Comparison of ENCODE assay signal across 15 mouse cellular contexts in the genomic region with DNA sequence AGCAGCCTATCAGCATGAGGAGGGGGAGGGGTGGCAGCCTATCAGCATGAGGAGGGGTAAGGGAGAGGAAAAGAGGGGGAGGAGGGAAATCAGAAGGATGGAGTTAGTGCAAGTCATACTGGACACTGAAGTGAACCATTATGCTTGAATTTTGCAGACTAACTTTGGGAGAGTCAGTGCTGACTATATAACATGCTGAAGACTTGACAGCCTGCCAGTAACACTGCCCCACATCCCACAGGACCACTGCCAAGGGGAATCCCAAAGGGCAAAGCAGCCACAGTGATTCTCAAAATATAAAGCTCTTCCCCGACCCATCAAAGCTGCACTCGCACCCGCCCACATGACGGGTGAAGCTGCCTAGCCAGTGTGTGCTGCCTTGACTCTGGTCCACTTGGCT.
DNase-seq lines count a peak whose midpoint lies in the region; ATAC-seq and TF ChIP-seq lines count a peak whose summit lies in the region.
"Had no signal": no experiment of that assay in that cellular context is flagged by ENCODE, and none has a peak within 500 bp of the region (broad histone marks: within the 10 kb centered on the region; RNA-seq: fewer than 3 reads in every experiment).

No protein-coding gene starts in this region.

- peak; percentile 21; the same call in 1 of the 2 replicates for ATAC-seq in forebrain, embryonic 16.5 days
- no peak for ATAC-seq in forebrain, embryonic 14.5 days
- ATAC-seq: liver, postnatal 0 days had no signal

- no peak overlapping the region for H3K4me3 ChIP-seq in forebrain, embryonic 16.5 days (replicated peaks; ENCODE audit: low read length)
- H3K4me3 ChIP-seq in forebrain, embryonic 14.5 days (ENCODE audit: low read depth, low read length) = no peak overlapping the region
- H3K4me3 ChIP-seq in layer of hippocampus, adult 2 months = no peak overlapping the region
- H3K4me3 ChIP-seq: embryonic facial prominence, embryonic 12.5 days; forebrain, embryonic 10.5 days; gastrocnemius, adult 2 months; heart, embryonic 10.5 days had no signal

- H3K9ac ChIP-seq in forebrain, embryonic 16.5 days (replicated peaks; ENCODE audit: low read depth, low read length) = no peak overlapping the region
- no peak overlapping the region for H3K9ac ChIP-seq in forebrain, embryonic 14.5 days (ENCODE audit: low read length)
- H3K9ac ChIP-seq: embryonic facial prominence, embryonic 12.5 days; liver, postnatal 0 days had no signal

- no peaks in the 10 kb centered on the region for H3K36me3 ChIP-seq in forebrain, embryonic 16.5 days (ENCODE audit: control insufficient read depth, insufficient read depth)
- H3K36me3 ChIP-seq in forebrain, embryonic 14.5 days (ENCODE audit: control insufficient read depth, insufficient read depth, low read length) = no peaks in the 10 kb centered on the region
- H3K36me3 ChIP-seq: embryonic facial prominence, embryonic 12.5 days; forebrain, embryonic 10.5 days; heart, embryonic 10.5 days had no signal

- H3K27ac ChIP-seq in forebrain, embryonic 16.5 days (ENCODE audit: low read length) = no peak overlapping the region
- H3K27ac ChIP-seq in forebrain, embryonic 14.5 days (ENCODE audit: low read depth, low read length) = no peak overlapping the region
- H3K27ac ChIP-seq in layer of hippocampus, adult 2 months = peak overlapping the region; percentile 86
- H3K27ac ChIP-seq: embryonic facial prominence, embryonic 12.5 days; forebrain, embryonic 10.5 days; gastrocnemius, adult 2 months; heart, embryonic 10.5 days had no signal

- no peaks in the 10 kb centered on the region for H3K9me3 ChIP-seq in forebrain, embryonic 16.5 days (ENCODE audit: control insufficient read depth, low read length)
- H3K9me3 ChIP-seq in forebrain, embryonic 14.5 days (replicated peaks; ENCODE audit: control insufficient read depth, low read length) = no peaks in the 10 kb centered on the region
- H3K9me3 ChIP-seq: embryonic facial prominence, embryonic 12.5 days; forebrain, embryonic 10.5 days; heart, embryonic 10.5 days had no signal

- DNase-seq in forebrain, embryonic 14.5 days (ENCODE audit: low spot score) = no peak
- DNase-seq in layer of hippocampus, adult 2 months (ENCODE audit: low spot score in 2 of 2) = no peak
- no peak for DNase-seq in layer of hippocampus, postnatal 25 days (ENCODE audit: extremely low spot score in 1 of 2, low spot score in 1 of 2)
- DNase-seq in 3134 (ENCODE audit: extremely low read depth, insufficient read length, low spot score) = peak; percentile 26
- DNase-seq in brain, embryonic 14.5 days (ENCODE audit: low read depth) = peak; percentile 25
- no peak for DNase-seq in testis, postnatal 10 days (ENCODE audit: low spot score)
- DNase-seq in cerebellum, adult 11-12 months = no peak
- DNase-seq: gastrocnemius, adult 2 months; kidney, adult 2 months; liver, postnatal 0 days; thymus, postnatal 4 days had no signal

- H3K4me2 ChIP-seq in forebrain, embryonic 16.5 days (ENCODE audit: low read length) = no peak overlapping the region
- H3K4me2 ChIP-seq in forebrain, embryonic 14.5 days (ENCODE audit: low read length) = no peak overlapping the region
- H3K4me2 ChIP-seq: embryonic facial prominence, embryonic 12.5 days had no signal

- 86% methylated on average over 4 of the region's 4 CpGs for WGBS in forebrain, embryonic 16.5 days
- 80% methylated on average over 4 of the region's 4 CpGs for WGBS in forebrain, embryonic 14.5 days

- no peaks in the 10 kb centered on the region for H3K27me3 ChIP-seq in forebrain, embryonic 16.5 days (replicated peaks; ENCODE audit: control insufficient read depth, insufficient read depth, low read length)
- H3K27me3 ChIP-seq in forebrain, embryonic 14.5 days (replicated peaks; ENCODE audit: control insufficient read depth, insufficient read depth, low read length) = no peaks in the 10 kb centered on the region
- H3K27me3 ChIP-seq: embryonic facial prominence, embryonic 12.5 days had no signal

- no peak for TF ChIP-seq POLR2A in brain, embryonic 14.5 days (IDR thresholded peaks at IDR 0.05; ENCODE audit: borderline replicate concordance, extremely low read depth, insufficient read depth, insufficient read length, poor library complexity, severe bottlenecking)

- TF ChIP-seq CTCF in layer of hippocampus, adult 2 months (conservative IDR thresholded peaks at IDR 0.05) = no peak
- no peak for TF ChIP-seq CTCF in brain, embryonic 14.5 days (IDR thresholded peaks at IDR 0.05; ENCODE audit: borderline replicate concordance, extremely low read depth, insufficient read depth, insufficient read length)

- H3K4me1 ChIP-seq in forebrain, embryonic 16.5 days (replicated peaks; ENCODE audit: control insufficient read depth, insufficient read depth, low read length) = peaks cover 3% of the 10 kb centered on the region; the same call in 1 of the 2 replicates
- 0 out of 2 replicates have a peak, but pooled peaks cover 2% of the 10 kb centered on the region for H3K4me1 ChIP-seq in forebrain, embryonic 14.5 days (ENCODE audit: control insufficient read depth, insufficient read depth, low read length)
- H3K4me1 ChIP-seq: embryonic facial prominence, embryonic 12.5 days had no signal

Comparison
In these comparisons a context has a peak if more than half of its experiments do, and no peak if none do; other contexts are left out.
1. DNase-seq: peak in 3134 (single experiment) and brain, embryonic 14.5 days (single experiment); none in forebrain, embryonic 14.5 days (single experiment), layer of hippocampus, adult 2 months (0 of 2), layer of hippocampus, postnatal 25 days (0 of 2), testis, postnatal 10 days (single experiment) and cerebellum, adult 11-12 months (single experiment).